Mouse (Mus musculus) heart, postnatal 36 days (tissue): ENCODE measurements around the gene Mthfsl. TPM values are rescaled to one million over a fixed set of nuclear protein-coding genes. Genes with fewer than 3 reads are reported as not detected.
"Not testable (repeated sequence)": the region's sequence is repeated elsewhere in the genome, so short reads cannot be mapped to it uniquely, and the experiment has no call there.

Source experiments
- DNase-seq, 2 experiments: peaks; one replicate each; pipeline ENCODE4 v3.0.0; 2021 to 2022
- intact Hi-C: fragments of 180-260 bp; cut with DNase I; formaldehyde crosslinking; loops from one replicate; pipeline ENCODE4 v1.15.1; 2025
- total RNA-seq, 2 experiments: library from RNA; stranded (reverse); gene quantifications; 2 replicates each; pipeline ENCODE4 v1.2.3; 2021

Mthfsl gene
- 10 to 100 TPM; 15.9 to 21.5 TPM for total RNA-seq

GRCm38 (mm10) chr9:88719989-88720537 lies at the start of gene Mthfsl:
Mthfsl (minus strand) TSS chr9:88720296.
- intact Hi-C loops, result loop anchor here (10.0 kb wide), 1 partner anchor 175 kb away; the partner anchor contains the start of gene Zfp949

GRCm38 (mm10) chr9:88769470-88769869 lies 49.4 kb upstream of the Mthfsl start:
- DNase-seq, intact Hi-C loops: not testable (repeated sequence)

More at GRCm38 (mm10) chr9:88719989-88720537, at the start of gene Mthfsl:
- peak; percentile 24 to 58 for DNase-seq

- intact Hi-C loops, result not testable (repeated sequence)
- peak in 1 of 2 experiments; percentile 48 for DNase-seq
These were observed 26.6 kb upstream of the Mthfsl start for GRCm38 (mm10) chr9:88746687-88747086.

- DNase-seq, intact Hi-C loops: not testable (repeated sequence)
These were observed 25.9 kb upstream of the Mthfsl start for GRCm38 (mm10) chr9:88746046-88746445.

GRCm38 (mm10) chr9:88735289-88735688 lies 15.2 kb upstream of the Mthfsl start:
- DNase-seq, intact Hi-C loops: not testable (repeated sequence)

- intact Hi-C loops, DNase-seq: not testable (repeated sequence)
These were observed 13.1 kb upstream of the Mthfsl start for GRCm38 (mm10) chr9:88733182-88733581.

GRCm38 (mm10) chr9:88732334-88732733 lies 12.2 kb upstream of the Mthfsl start:
- DNase-seq, intact Hi-C loops: not testable (repeated sequence)

GRCm38 (mm10) chr9:88731728-88732127 lies 11.6 kb upstream of the Mthfsl start, which contains the start of gene Bcl2a1d:
Bcl2a1d (minus strand) TSS chr9:88731914.
- intact Hi-C loops, DNase-seq: not testable (repeated sequence)

- intact Hi-C loops, DNase-seq: not testable (repeated sequence)
These were observed 8.2 kb upstream of the Mthfsl start for GRCm38 (mm10) chr9:88728311-88728710.

- intact Hi-C loops, DNase-seq: not testable (repeated sequence)
These were observed 1.5 kb upstream of the Mthfsl start for GRCm38 (mm10) chr9:88721628-88722027.

GRCm38 (mm10) chr9:88719073-88719921 lies 799 bp downstream of the Mthfsl start:
- DNase-seq, result peak; percentile 29 to 63
- intact Hi-C loops, result loop anchor here (10.0 kb wide), 1 partner anchor 174 kb away; the partner anchor contains the start of gene Zfp949

- intact Hi-C loops, result loop anchor here (10.0 kb wide), 1 partner anchor 174 kb away; the partner anchor contains the start of gene Zfp949
- not testable (repeated sequence) for DNase-seq
These were observed 1.5 kb downstream of the Mthfsl start for GRCm38 (mm10) chr9:88718593-88718992.

- intact Hi-C loops, result loop anchor here (10.0 kb wide), 1 partner anchor 173 kb away; the partner anchor contains the start of gene Zfp949
- DNase-seq, result not testable (repeated sequence)
These were observed 2.0 kb downstream of the Mthfsl start for GRCm38 (mm10) chr9:88718140-88718539.

- not testable (repeated sequence) for DNase-seq
- intact Hi-C loops, result loop anchor here (10.0 kb wide), 1 partner anchor 170 kb away; the partner anchor contains the start of gene Zfp949
These were observed 5.6 kb downstream of the Mthfsl start for GRCm38 (mm10) chr9:88714515-88714914.

- DNase-seq, result not testable (repeated sequence)
- intact Hi-C loops, result loop anchor here (10.0 kb wide), 1 partner anchor 167 kb away; the partner anchor contains the start of gene Zfp949
These were observed 7.8 kb downstream of the Mthfsl start for GRCm38 (mm10) chr9:88712164-88712749.

- intact Hi-C loops, result loop anchor here (10.0 kb wide), 1 partner anchor 166 kb away; the partner anchor contains the start of gene Zfp949
These were observed 9.1 kb downstream of the Mthfsl start for GRCm38 (mm10) chr9:88710910-88711438.

GRCm38 (mm10) chr9:88710439-88710838 lies 9.7 kb downstream of the Mthfsl start:
- intact Hi-C loops, result loop anchor here (10.0 kb wide), 1 partner anchor 166 kb away; the partner anchor contains the start of gene Zfp949
- not testable (repeated sequence) for DNase-seq

More at GRCm38 (mm10) chr9:88710910-88711438, 9.1 kb downstream of the Mthfsl start:
- not testable (repeated sequence) for DNase-seq

GRCm38 (mm10) chr9:88709794-88710193 lies 10.3 kb downstream of the Mthfsl start:
- intact Hi-C loops, result loop anchor here (1.0 to 10.0 kb wide), 2 partner anchors 165 to 510 kb away; partner anchors contain the start of gene Zfp949
- DNase-seq, result not testable (repeated sequence)

- DNase-seq, result no peak
- intact Hi-C loops, result loop anchor here (1.0 kb wide), 1 partner anchor 510 kb away; no protein-coding TSS in a partner anchor
These were observed 10.8 kb downstream of the Mthfsl start for GRCm38 (mm10) chr9:88709304-88709703.

- intact Hi-C loops, result no loop called here
- DNase-seq, result no peak
These were observed 13.4 kb downstream of the Mthfsl start for GRCm38 (mm10) chr9:88706700-88707099.
